Comparison of ENCODE assay signal across 9 mouse cellular contexts in the genomic region with DNA sequence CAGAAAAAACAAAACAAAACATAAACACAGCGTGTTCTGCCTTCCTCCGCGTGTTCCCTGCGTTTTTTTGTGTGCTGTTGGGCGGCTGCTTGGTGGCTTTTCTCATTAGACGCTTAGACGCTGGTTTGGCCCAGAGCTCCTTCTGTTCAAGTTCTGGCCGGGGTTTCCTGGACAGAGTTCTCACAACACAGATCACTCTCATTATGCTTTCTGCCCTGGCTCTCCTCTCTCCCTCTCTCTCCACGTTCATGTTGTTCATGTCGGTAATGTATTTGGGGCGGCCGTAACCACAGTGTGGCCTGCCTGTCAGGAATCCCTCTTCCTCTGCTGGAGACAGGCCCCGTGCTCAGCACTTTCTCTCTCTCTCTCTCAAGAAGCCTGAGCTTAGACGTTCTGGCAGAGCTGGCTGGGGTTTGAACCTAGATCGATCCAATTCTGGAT. TPM values are rescaled to one million over a fixed set of nuclear protein-coding genes. Genes with fewer than 3 reads are reported as not detected.
DNase-seq lines count a peak whose midpoint lies in the region; ATAC-seq and TF ChIP-seq lines count a peak whose summit lies in the region.
"Had no signal": no experiment of that assay in that cellular context is flagged by ENCODE, and none has a peak within 500 bp of the region (broad histone marks: within the 10 kb centered on the region; RNA-seq: fewer than 3 reads in every experiment).

No protein-coding gene starts in this region.

- TF ChIP-seq POLR2A in lung, adult 2 months (IDR thresholded peaks at IDR 0.05; ENCODE audit: borderline replicate concordance, extremely low read depth, low read depth, low read length) = no peak

- no peak for TF ChIP-seq CTCF in lung, adult 2 months (IDR thresholded peaks at IDR 0.05; ENCODE audit: insufficient read depth, low read length)

- ATAC-seq in forebrain, embryonic 15.5 days (replicated peaks) = no peak
- no peak for ATAC-seq in intestine, embryonic 15.5 days
- ATAC-seq in lung, embryonic 16.5 days (ENCODE audit: low read depth) = peak; percentile 21; the same call in 1 of the 2 replicates

- WGBS in lung, adult 2 months = 15% methylated on average over 15 of the region's 15 CpGs
- 33% methylated on average over 15 of the region's 15 CpGs for WGBS in forebrain, embryonic 15.5 days
- 36% methylated on average over 15 of the region's 15 CpGs for WGBS in intestine, embryonic 15.5 days
- 34% methylated on average over 15 of the region's 15 CpGs for WGBS in lung, embryonic 16.5 days

- H3K4me1 ChIP-seq in lung, adult 2 months (ENCODE audit: control insufficient read depth, insufficient read depth, low read length) = peaks cover 21% of the 10 kb centered on the region
- H3K4me1 ChIP-seq in forebrain, embryonic 15.5 days = peaks cover 35% of the 10 kb centered on the region
- peaks cover 35% of the 10 kb centered on the region for H3K4me1 ChIP-seq in intestine, embryonic 15.5 days (replicated peaks)
- H3K4me1 ChIP-seq in lung, embryonic 16.5 days (replicated peaks; ENCODE audit: control insufficient read depth, insufficient read depth, low read length) = peaks cover 40% of the 10 kb centered on the region

- H3K4me3 ChIP-seq in lung, adult 2 months (replicated peaks; ENCODE audit: extremely low read depth, low read depth, low read length) = no peak overlapping the region
- 0 out of 2 replicates have a peak overlapping the region, but pooled peaks have one; percentile 95 for H3K4me3 ChIP-seq in forebrain, embryonic 15.5 days
- H3K4me3 ChIP-seq in intestine, embryonic 15.5 days (replicated peaks) = peak overlapping the region; percentile 88; the same call in 1 of the 2 replicates
- peak overlapping the region; percentile 94 for H3K4me3 ChIP-seq in lung, embryonic 16.5 days (ENCODE audit: low read length)

- H3K9me3 ChIP-seq in forebrain, embryonic 15.5 days = no peaks in the 10 kb centered on the region
- H3K9me3 ChIP-seq in intestine, embryonic 15.5 days = no peaks in the 10 kb centered on the region
- H3K9me3 ChIP-seq in lung, embryonic 16.5 days (ENCODE audit: control insufficient read depth, low read length) = no peaks in the 10 kb centered on the region

- no peaks in the 10 kb centered on the region for H3K27me3 ChIP-seq in forebrain, embryonic 15.5 days
- H3K27me3 ChIP-seq in intestine, embryonic 15.5 days (replicated peaks) = no peaks in the 10 kb centered on the region
- H3K27me3 ChIP-seq in lung, embryonic 16.5 days (ENCODE audit: control insufficient read depth, insufficient read depth, low read depth, low read length) = no peaks in the 10 kb centered on the region

- H3K9ac ChIP-seq in forebrain, embryonic 15.5 days (replicated peaks) = no peak overlapping the region
- H3K9ac ChIP-seq in intestine, embryonic 15.5 days = peak overlapping the region; percentile 12; the same call in 1 of the 2 replicates
- H3K9ac ChIP-seq in lung, embryonic 16.5 days (ENCODE audit: low read length) = peak overlapping the region; percentile 2

- H3K36me3 ChIP-seq in forebrain, embryonic 15.5 days = no peaks in the 10 kb centered on the region
- H3K36me3 ChIP-seq in intestine, embryonic 15.5 days = no peaks in the 10 kb centered on the region
- H3K36me3 ChIP-seq in lung, embryonic 16.5 days (ENCODE audit: control insufficient read depth, insufficient read depth, low read length) = no peaks in the 10 kb centered on the region

- peak overlapping the region; percentile 83 for H3K4me2 ChIP-seq in forebrain, embryonic 15.5 days (replicated peaks)
- peak overlapping the region; percentile 75 for H3K4me2 ChIP-seq in intestine, embryonic 15.5 days (replicated peaks)
- peak overlapping the region; percentile 93 for H3K4me2 ChIP-seq in lung, embryonic 16.5 days (ENCODE audit: low read depth, low read length)

- DNase-seq in lung, adult 2 months = peak; percentile 39
- DNase-seq in lung, adult 18-20 months = no peak
- DNase-seq in adrenal gland, postnatal 10 days = no peak
- DNase-seq in spleen, postnatal 10 days (ENCODE audit: low spot score in 2 of 2) = no peak
- no peak for DNase-seq in spleen, postnatal 14 days (ENCODE audit: low spot score in 2 of 2)

- peak overlapping the region; percentile 58 for H3K27ac ChIP-seq in forebrain, embryonic 15.5 days (replicated peaks)
- peak overlapping the region; percentile 19 for H3K27ac ChIP-seq in intestine, embryonic 15.5 days
- H3K27ac ChIP-seq in lung, embryonic 16.5 days (ENCODE audit: low read length) = peak overlapping the region; percentile 79

RNA-seq across cellular contexts. Expression of gene Pxn, which starts 2.9 kb away (rescaled TPM):
- polyA plus RNA-seq in lung, adult 2 months (2012; rRNA removed) = 214 and 226 TPM in 2 replicates
- polyA plus RNA-seq in forebrain, embryonic 15.5 days (2015; fragmentation: Nextera tagmentation; extraction: Ambion mirVana) = 19.1 and 19.7 TPM in 2 replicates
- polyA plus RNA-seq in intestine, embryonic 15.5 days (2015; fragmentation: Nextera tagmentation; extraction: Ambion mirVana) = 56.9 and 58.2 TPM in 2 replicates
- 70.1 and 74.4 TPM in 2 replicates for polyA plus RNA-seq in lung, embryonic 16.5 days (2015; fragmentation: Nextera tagmentation; extraction: Ambion mirVana)
- 10 to 100 TPM; 55.1 to 72.4 TPM for total RNA-seq in adrenal gland, postnatal 10 days (2021)

RNA-seq across cellular contexts. Expression of gene Sirt4, which starts 24.8 kb away (rescaled TPM):
- 36.5 and 38.3 TPM in 2 replicates for polyA plus RNA-seq in lung, adult 2 months (2012; rRNA removed)
- 34.0 and 34.2 TPM in 2 replicates for polyA plus RNA-seq in forebrain, embryonic 15.5 days (2015; fragmentation: Nextera tagmentation; extraction: Ambion mirVana)
- polyA plus RNA-seq in intestine, embryonic 15.5 days (2015; fragmentation: Nextera tagmentation; extraction: Ambion mirVana) = 18.6 and 19.8 TPM in 2 replicates
- 28.1 and 31.4 TPM in 2 replicates for polyA plus RNA-seq in lung, embryonic 16.5 days (2015; fragmentation: Nextera tagmentation; extraction: Ambion mirVana)
- 10 to 100 TPM; 15.8 to 31.4 TPM for total RNA-seq in adrenal gland, postnatal 10 days (2021)

RNA-seq across cellular contexts. Expression of gene Pla2g1b, which starts 43.3 kb away (rescaled TPM):
- 38.0 and 46.8 TPM in 2 replicates for polyA plus RNA-seq in lung, adult 2 months (2012; rRNA removed)
- polyA plus RNA-seq in forebrain, embryonic 15.5 days (2015; fragmentation: Nextera tagmentation; extraction: Ambion mirVana) = not detected in 2 replicates
- polyA plus RNA-seq in intestine, embryonic 15.5 days (2015; fragmentation: Nextera tagmentation; extraction: Ambion mirVana) = 2.1 and 2.9 TPM in 2 replicates
- polyA plus RNA-seq in lung, embryonic 16.5 days (2015; fragmentation: Nextera tagmentation; extraction: Ambion mirVana) = 9.7 and 9.8 TPM in 2 replicates
- not detected for total RNA-seq in adrenal gland, postnatal 10 days (2021)
- total RNA-seq: layer of hippocampus, postnatal 36 days had no signal

RNA-seq across cellular contexts. Expression of gene Rplp0, which starts 49.9 kb away (rescaled TPM):
- polyA plus RNA-seq in lung, adult 2 months (2012; rRNA removed) = 1,185 and 1,411 TPM in 2 replicates
- polyA plus RNA-seq in forebrain, embryonic 15.5 days (2015; fragmentation: Nextera tagmentation; extraction: Ambion mirVana) = 1,000 and 1,018 TPM in 2 replicates
- 1,607 and 1,644 TPM in 2 replicates for polyA plus RNA-seq in intestine, embryonic 15.5 days (2015; fragmentation: Nextera tagmentation; extraction: Ambion mirVana)
- polyA plus RNA-seq in lung, embryonic 16.5 days (2015; fragmentation: Nextera tagmentation; extraction: Ambion mirVana) = 1,507 and 1,565 TPM in 2 replicates
- 100 to 1,000 TPM; 933 to 968 TPM for total RNA-seq in adrenal gland, postnatal 10 days (2021)

RNA-seq across cellular contexts. Expression of gene Gcn1l1, which starts 55.7 kb away (rescaled TPM):
- 36.8 and 52.8 TPM in 2 replicates for polyA plus RNA-seq in lung, adult 2 months (2012; rRNA removed)
- 43.8 and 46.1 TPM in 2 replicates for polyA plus RNA-seq in forebrain, embryonic 15.5 days (2015; fragmentation: Nextera tagmentation; extraction: Ambion mirVana)
- 31.8 and 34.7 TPM in 2 replicates for polyA plus RNA-seq in intestine, embryonic 15.5 days (2015; fragmentation: Nextera tagmentation; extraction: Ambion mirVana)
- 32.9 and 35.1 TPM in 2 replicates for polyA plus RNA-seq in lung, embryonic 16.5 days (2015; fragmentation: Nextera tagmentation; extraction: Ambion mirVana)
- 10 to 100 TPM; 52.4 to 63.2 TPM for total RNA-seq in adrenal gland, postnatal 10 days (2021)

Comparison
In these comparisons a context has a peak if more than half of its experiments do, and no peak if none do; other contexts are left out.
1. H3K27ac ChIP-seq: peak in every context shown above with its lines; median percentile 79 in lung, embryonic 16.5 days; 58 in forebrain, embryonic 15.5 days; 19 in intestine, embryonic 15.5 days.